Mouse (Mus musculus): ENCODE data around the gene Dbn1. TPM values are rescaled to one million over a fixed set of nuclear protein-coding genes. Genes with fewer than 3 reads are reported as not detected.

Gene Dbn1
- polyA plus RNA-seq, 1 experiment from 2014 or later = 518 TPM

DNA sequence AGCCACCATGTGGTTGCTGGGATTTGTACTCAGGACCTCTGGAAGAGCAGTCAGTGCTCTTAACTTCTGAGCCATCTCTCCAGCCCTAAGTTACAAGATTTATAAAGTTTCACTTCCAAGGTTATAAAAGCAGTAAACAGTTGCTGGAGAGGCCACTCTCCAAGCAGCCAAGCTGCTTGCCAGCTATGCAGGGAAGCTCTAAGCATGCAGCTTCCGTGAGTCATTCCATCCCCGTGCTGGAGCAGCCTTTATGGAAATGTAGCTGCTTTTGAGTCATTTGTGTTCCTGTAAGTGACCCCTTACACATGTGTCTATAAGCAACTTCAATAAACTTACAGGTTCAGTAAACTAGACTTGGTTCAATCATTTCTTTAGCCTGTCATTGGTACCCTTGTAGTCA is 57.3 kb downstream of the Dbn1 start:
- Histone ChIP-seq H3K4me1 (replicated peaks) (no peaks in the 10 kb centered on the region), H3K36me3 (no peaks in the 10 kb centered on the region), H3K27ac (no peak overlapping the region), H3K9me3 (peaks cover 9% of the 10 kb centered on the region), H3K27me3 (ENCODE audit: insufficient read depth, poor library complexity, severe bottlenecking) (no peaks in the 10 kb centered on the region), H3K4me3 (no peak overlapping the region)
- 90% methylated on average over 2 of the region's 2 CpGs for WGBS
- no peak for DNase-seq (ENCODE audit: low spot score)

DNA sequence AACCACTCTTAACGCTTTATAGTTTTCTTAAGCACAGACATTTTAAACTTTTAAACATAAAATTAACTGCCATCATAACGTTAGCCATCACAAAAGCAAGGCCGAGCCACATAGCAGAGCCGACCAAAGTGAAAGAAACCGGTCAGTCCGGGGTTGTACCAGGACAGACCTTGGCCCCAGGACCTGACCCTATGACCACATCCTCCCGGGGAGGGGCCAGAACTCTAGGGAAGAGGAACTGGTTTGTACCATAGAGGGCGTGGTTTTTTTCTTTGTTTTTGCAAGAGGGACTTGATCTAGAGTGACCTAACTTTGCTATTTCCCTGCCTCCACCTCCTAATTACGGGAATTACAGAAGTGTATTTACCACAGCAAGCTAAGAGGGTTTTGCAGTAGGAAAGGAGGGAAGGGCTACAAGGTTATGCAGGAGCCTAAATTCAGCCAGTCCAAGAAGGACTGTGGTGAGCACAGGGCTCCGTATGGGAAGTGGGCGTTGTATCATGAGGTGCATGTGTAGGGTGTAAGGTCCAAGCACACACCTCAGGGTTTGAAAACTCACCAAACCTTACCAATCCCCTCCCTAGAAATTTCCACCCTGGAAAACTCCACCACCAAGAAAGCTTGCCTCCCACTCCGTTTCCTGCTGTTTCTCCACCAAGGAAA is 58.6 kb downstream of the Dbn1 start:
- no peaks in the 10 kb centered on the region for H3K4me1 ChIP-seq (replicated peaks)
- H3K9me3 ChIP-seq = peaks cover 9% of the 10 kb centered on the region
- WGBS = 69% methylated on average over 12 of the region's 12 CpGs
- H3K36me3 ChIP-seq = no peaks in the 10 kb centered on the region
- no peak for DNase-seq (ENCODE audit: low spot score)
- no peak overlapping the region for H3K27ac ChIP-seq
- no peak overlapping the region for H3K4me3 ChIP-seq
- H3K27me3 ChIP-seq (ENCODE audit: insufficient read depth, poor library complexity, severe bottlenecking) = no peaks in the 10 kb centered on the region

DNA sequence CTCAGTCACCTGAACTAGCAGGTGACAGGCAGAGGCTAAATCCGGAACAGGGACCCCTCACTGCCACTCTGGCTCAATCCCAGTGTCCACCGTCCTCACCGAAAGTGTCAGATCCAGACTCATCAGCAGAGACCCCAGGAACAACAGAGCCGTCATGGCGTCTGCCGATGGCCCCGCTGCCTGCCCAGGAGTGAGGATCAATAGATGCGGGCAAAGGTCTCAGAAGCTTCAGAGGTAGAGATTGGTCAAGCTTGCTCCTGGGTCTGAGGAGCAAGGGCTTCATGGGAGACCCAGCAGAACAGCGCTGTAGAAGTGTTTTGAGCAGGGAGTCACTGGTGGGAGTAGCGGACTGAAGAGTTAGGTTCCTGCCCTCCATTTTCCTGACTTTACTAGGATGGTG is 61.3 kb downstream of the Dbn1 start, which contains the start of gene F12:
Gene F12, minus strand, starts transcription at position 181 of the 400 bp plus-strand sequence.
- H3K4me3 ChIP-seq = no peak within 1 kb of the TSS
- no peaks in the 10 kb centered on the region for H3K36me3 ChIP-seq
- 92% methylated on average over 10 of the region's 10 CpGs for WGBS
- H3K4me1 ChIP-seq (replicated peaks) = peaks cover under 1% of the 10 kb centered on the region
- H3K27ac ChIP-seq = no peak within 1 kb of the TSS
- no peaks in the 10 kb centered on the region; the same call in 1 of the 2 replicates for H3K9me3 ChIP-seq
- H3K27me3 ChIP-seq (ENCODE audit: insufficient read depth, poor library complexity, severe bottlenecking) = peaks cover 14% of the 10 kb centered on the region
- no peak for DNase-seq (ENCODE audit: low spot score)

Other genes with a start within 250 kb of the Dbn1 start
- gene Prelid1, start 167.6 kb downstream of the Dbn1 start, polyA plus RNA-seq (2016; fragmentation: Nextera tagmentation; extraction: Ambion mirVana) = 510 and 522 TPM in 2 replicates
- gene Rab24, start 166.2 kb downstream of the Dbn1 start, polyA plus RNA-seq (2016; fragmentation: Nextera tagmentation; extraction: Ambion mirVana) = 80.9 and 83.7 TPM in 2 replicates
- 25.2 and 33.7 TPM in 2 replicates for gene Mxd3, start 158.3 kb downstream of the Dbn1 start, polyA plus RNA-seq (2016; fragmentation: Nextera tagmentation; extraction: Ambion mirVana)
- 95.2 and 107 TPM in 2 replicates for gene Lman2, start 125.3 kb downstream of the Dbn1 start, polyA plus RNA-seq (2016; fragmentation: Nextera tagmentation; extraction: Ambion mirVana)
- 0.44 and 0.68 TPM in 2 replicates for gene Rgs14, start 118.4 kb downstream of the Dbn1 start, polyA plus RNA-seq (2016; fragmentation: Nextera tagmentation; extraction: Ambion mirVana)
- 0.22 TPM in 1 of 2 replicates, not detected in the other for gene Slc34a1, start 89.9 kb downstream of the Dbn1 start, polyA plus RNA-seq (2016; fragmentation: Nextera tagmentation; extraction: Ambion mirVana)
- gene Pfn3, start 72.9 kb downstream of the Dbn1 start, polyA plus RNA-seq (2016; fragmentation: Nextera tagmentation; extraction: Ambion mirVana) = not detected in 2 replicates
- 0.07 and 0.25 TPM in 2 replicates for gene F12, start 61.3 kb downstream of the Dbn1 start, polyA plus RNA-seq (2016; fragmentation: Nextera tagmentation; extraction: Ambion mirVana)
- 51.5 and 52.3 TPM in 2 replicates for gene Grk6, start 43.0 kb downstream of the Dbn1 start, polyA plus RNA-seq (2016; fragmentation: Nextera tagmentation; extraction: Ambion mirVana)
- 0.69 and 1.0 TPM in 2 replicates for gene Prr7, start 23.8 kb downstream of the Dbn1 start, polyA plus RNA-seq (2016; fragmentation: Nextera tagmentation; extraction: Ambion mirVana)
- 194 and 221 TPM in 2 replicates for gene Pdlim7, start 25.6 kb upstream of the Dbn1 start, polyA plus RNA-seq (2016; fragmentation: Nextera tagmentation; extraction: Ambion mirVana)
- 3.5 and 3.9 TPM in 2 replicates for gene Dok3, start 41.2 kb upstream of the Dbn1 start, polyA plus RNA-seq (2016; fragmentation: Nextera tagmentation; extraction: Ambion mirVana)
- gene Ddx41, start 48.5 kb upstream of the Dbn1 start, polyA plus RNA-seq (2016; fragmentation: Nextera tagmentation; extraction: Ambion mirVana) = 85.2 and 88.2 TPM in 2 replicates
- gene Fam193b, start 83.0 kb upstream of the Dbn1 start, polyA plus RNA-seq (2016; fragmentation: Nextera tagmentation; extraction: Ambion mirVana) = 63.7 and 64.3 TPM in 2 replicates
- gene Tmed9, start 85.6 kb upstream of the Dbn1 start, polyA plus RNA-seq (2016; fragmentation: Nextera tagmentation; extraction: Ambion mirVana) = 102 and 112 TPM in 2 replicates
- 32.2 and 39.9 TPM in 2 replicates for gene B4galt7, start 111.8 kb upstream of the Dbn1 start, polyA plus RNA-seq (2016; fragmentation: Nextera tagmentation; extraction: Ambion mirVana)
- gene Caml, start 134.9 kb upstream of the Dbn1 start, polyA plus RNA-seq (2016; fragmentation: Nextera tagmentation; extraction: Ambion mirVana) = 55.0 and 60.9 TPM in 2 replicates
- 27.1 and 38.2 TPM in 2 replicates for gene Ddx46, start 146.9 kb upstream of the Dbn1 start, polyA plus RNA-seq (2016; fragmentation: Nextera tagmentation; extraction: Ambion mirVana)
- 42.2 and 50.0 TPM in 2 replicates for gene B230219D22Rik, start 205.0 kb upstream of the Dbn1 start, polyA plus RNA-seq (2016; fragmentation: Nextera tagmentation; extraction: Ambion mirVana)
- gene Txndc15, start 226.5 kb upstream of the Dbn1 start, polyA plus RNA-seq (2016; fragmentation: Nextera tagmentation; extraction: Ambion mirVana) = 75.1 and 84.9 TPM in 2 replicates
- gene Pcbd2, start 239.3 kb upstream of the Dbn1 start, polyA plus RNA-seq (2016; fragmentation: Nextera tagmentation; extraction: Ambion mirVana) = 30.4 and 34.3 TPM in 2 replicates

Measured in hindbrain, embryonic 10.5 days (tissue).